Mouse (Mus musculus) gastrocnemius, postnatal 36 days (tissue): ENCODE measurements at regions not wholly inside any gene's neighbourhood (a gene's known extent, or its start where the extent isn't known, plus 50 kb on each side); places are given as distances from the start of the nearest gene placed in this dataset.
A peak's percentile ranks its signal among the peaks of the same experiment; 100 is the strongest.

ENCODE experiments used
- DNase-seq, 2 experiments: peaks; one replicate each; pipeline ENCODE4 v3.0.0; 2022
- intact Hi-C: fragments of 180-260 bp; cut with DNase I; formaldehyde crosslinking; loops from one replicate; pipeline ENCODE4 v1.15.1; 2025
- microRNA-seq, 2 experiments: library from miRNA; unstranded; fragments of <30 nt; microRNA quantifications; one replicate each; pipeline ENCODE4 v1.2.0; 2021

DNA sequence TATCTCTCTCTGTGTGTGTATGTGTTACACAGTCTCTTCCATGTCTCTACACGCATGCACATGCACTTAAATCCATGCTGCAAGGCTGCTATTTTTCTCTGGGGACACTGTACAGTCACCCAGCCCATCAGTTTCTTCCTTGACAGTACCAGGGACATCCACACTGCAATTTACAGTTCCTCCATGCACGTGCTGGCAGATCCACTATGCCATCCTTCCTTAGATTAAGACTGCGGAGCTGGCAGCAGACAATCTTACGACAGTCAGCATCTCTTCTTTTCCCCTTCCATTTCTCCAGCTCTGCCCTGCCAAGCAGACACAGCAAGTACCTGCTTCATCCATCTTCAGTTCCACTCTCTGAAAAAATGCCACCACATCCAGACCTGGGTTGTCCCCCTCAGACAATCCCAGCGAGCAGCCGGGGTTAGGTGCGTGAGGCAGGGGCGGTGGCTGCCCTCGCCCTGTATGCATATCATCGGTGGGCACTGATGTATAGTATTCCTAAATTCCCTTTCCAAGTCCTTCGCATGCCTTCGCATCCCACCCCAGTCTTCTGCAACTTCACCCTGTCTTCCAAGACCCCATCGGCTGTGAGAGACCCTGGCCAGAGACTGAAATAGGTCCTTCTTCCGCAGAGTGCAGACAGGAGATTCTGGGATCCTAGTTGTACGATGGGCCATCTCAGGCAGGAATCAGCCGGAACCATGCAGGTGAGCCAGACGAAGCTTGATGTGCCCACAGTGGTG, 161.8 kb downstream of the Gm11361 start:
- intact Hi-C loops, result loop anchor here (5.0 kb wide), 1 partner anchor 528 kb away; no protein-coding TSS in a partner anchor
- no peak for DNase-seq

- intact Hi-C loops, result loop anchor here (5.0 kb wide), 1 partner anchor 529 kb away; no protein-coding TSS in a partner anchor
- peak in 1 of 2 experiments; percentile 34 for DNase-seq
Observed at GRCm38 (mm10) chr13:28417929-28418881, 160.9 kb downstream of the Gm11361 start.

GRCm38 (mm10) chr13:28417431-28417928, 160.2 kb downstream of the Gm11361 start:
- intact Hi-C loops, result loop anchor here (5.0 kb wide), 1 partner anchor 530 kb away; no protein-coding TSS in a partner anchor

DNA sequence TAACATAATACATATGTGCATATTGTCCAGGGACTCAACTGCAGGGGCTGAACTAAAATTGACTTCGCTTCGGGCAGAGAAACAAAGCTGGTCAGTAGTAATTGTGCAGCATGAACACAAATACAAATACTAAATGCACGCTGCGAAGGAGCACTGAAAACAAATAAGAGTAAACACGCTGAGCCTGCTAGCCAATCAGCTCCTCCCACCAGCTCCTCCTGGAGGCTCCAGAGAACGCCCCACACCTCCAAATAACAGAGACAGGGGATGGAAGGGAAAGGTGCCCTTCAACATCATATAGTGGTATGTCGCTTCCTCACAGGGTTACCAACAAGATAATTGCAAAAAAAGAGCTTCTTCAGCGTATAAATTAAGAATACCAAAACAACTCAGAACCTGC, 159.6 kb downstream of the Gm11361 start:
- no peak for DNase-seq

More at GRCm38 (mm10) chr13:28417431-28417928, 160.2 kb downstream of the Gm11361 start:
- DNase-seq, result no peak

DNA sequence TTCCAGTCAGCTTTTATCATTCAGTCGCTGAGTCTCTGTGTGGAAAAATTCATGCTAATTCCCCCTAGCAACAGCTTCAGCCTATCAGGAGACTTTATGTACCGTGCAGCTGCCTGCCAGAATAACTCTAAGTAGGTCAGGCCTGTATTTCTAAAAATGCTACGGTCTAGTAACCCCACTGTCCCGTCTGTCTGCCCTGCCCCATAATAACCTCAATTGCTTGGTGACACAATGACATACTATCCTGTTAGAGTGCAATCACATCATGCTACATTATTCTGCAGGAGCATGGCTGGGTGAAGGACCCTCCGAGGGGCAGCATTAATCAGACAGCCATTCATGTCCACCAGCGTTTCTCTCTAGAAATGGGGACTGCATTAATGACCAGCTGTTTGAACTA, 158.9 kb downstream of the Gm11361 start:
- intact Hi-C loops, result loop anchor here (5.0 kb wide), 1 partner anchor 531 kb away; no protein-coding TSS in a partner anchor
- DNase-seq, result no peak

More for the DNA sequence above, 159.6 kb downstream of the Gm11361 start:
- intact Hi-C loops, result loop anchor here (5.0 kb wide), 1 partner anchor 530 kb away; no protein-coding TSS in a partner anchor

DNA sequence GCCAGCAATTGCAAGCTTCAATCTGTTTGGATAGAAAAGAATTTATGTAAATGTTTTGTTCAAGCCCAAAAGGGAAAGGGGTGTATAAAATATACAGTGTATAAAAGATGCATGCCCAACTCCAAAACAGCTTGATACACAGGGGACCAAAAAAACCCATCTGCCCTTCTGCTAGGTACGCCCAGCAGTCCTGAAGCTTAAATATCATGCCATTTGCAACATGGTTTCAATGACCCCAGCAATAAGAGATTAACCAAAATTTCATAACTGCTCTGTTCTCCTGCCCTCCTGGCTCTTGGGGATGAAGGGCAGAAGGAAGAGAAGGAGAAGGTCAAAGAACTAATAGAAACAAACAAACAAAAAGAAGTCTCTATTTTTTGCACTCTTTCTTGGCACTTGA, 158.4 kb downstream of the Gm11361 start:
- DNase-seq, result no peak
- intact Hi-C loops, result loop anchor here (5.0 kb wide), 1 partner anchor 532 kb away; no protein-coding TSS in a partner anchor

- intact Hi-C loops, result no loop called here
Observed at GRCm38 (mm10) chr13:28410324-28410723, 153.0 kb downstream of the Gm11361 start.

GRCm38 (mm10) chr13:28409609-28409902, 152.2 kb downstream of the Gm11361 start:
- no peak for DNase-seq
- intact Hi-C loops, result no loop called here

More at GRCm38 (mm10) chr13:28410324-28410723, 153.0 kb downstream of the Gm11361 start:
- no peak for DNase-seq

- DNase-seq, result no peak
- intact Hi-C loops, result no loop called here
Observed at GRCm38 (mm10) chr13:28408868-28409608, 151.7 kb downstream of the Gm11361 start.

DNA sequence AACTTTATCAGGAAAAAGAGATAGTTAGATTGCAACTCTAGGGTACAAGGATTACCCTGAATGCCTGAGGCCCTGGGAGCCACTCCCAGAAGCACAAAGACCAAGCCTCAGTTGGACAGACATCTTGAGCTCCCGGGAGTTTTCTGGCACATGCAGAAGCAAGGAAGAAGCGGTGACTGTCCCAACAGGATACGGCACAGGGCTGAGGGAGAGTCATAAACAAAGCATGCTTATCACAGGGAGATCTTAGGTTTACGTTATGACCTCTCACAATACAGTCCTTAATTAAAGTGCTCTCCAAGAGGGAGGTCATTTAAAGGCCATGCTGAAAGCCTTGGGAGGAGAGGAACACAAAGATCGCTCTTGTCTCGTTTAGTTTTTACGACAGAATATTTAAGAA, 143.1 kb downstream of the Gm11361 start:
- DNase-seq, result no peak
- intact Hi-C loops, result no loop called here

Small RNA genes in the stretch of these regions (microRNA-seq; reads per million reads assigned to microRNA genes)
- gene Mir6368, result 0 reads per million in 2 experiments
